Mouse (Mus musculus) ovary, adult 18-20 months (tissue): ENCODE results near the gene Lnx2.

ENCODE experiments used
- DNase-seq: peaks from one replicate; pipeline ENCODE4 v3.0.0; 2022; ENCODE audit warnings: low spot score, mixed read lengths

The Lnx2 gene

DNA sequence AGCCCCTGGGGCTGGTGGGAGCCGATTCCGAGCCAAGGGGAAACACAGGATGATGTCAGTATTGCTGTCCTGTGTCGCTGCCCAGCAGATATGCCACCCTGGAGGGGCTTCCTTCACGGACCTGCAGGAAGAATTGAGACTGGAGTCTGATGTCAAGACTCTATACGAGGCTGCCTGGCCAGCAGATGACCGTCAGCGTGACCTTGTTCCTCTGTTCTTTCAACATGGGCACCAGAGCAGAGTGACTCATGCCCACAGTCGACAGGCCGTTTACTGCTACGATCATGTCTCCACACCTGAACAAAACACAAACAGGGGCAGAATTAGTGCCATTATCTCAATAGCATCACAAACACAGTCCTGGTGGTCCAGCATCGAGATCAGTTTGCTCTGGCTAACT is 57.6 kb downstream of the Lnx2 start:
- DNase-seq, result no peak

DNA sequence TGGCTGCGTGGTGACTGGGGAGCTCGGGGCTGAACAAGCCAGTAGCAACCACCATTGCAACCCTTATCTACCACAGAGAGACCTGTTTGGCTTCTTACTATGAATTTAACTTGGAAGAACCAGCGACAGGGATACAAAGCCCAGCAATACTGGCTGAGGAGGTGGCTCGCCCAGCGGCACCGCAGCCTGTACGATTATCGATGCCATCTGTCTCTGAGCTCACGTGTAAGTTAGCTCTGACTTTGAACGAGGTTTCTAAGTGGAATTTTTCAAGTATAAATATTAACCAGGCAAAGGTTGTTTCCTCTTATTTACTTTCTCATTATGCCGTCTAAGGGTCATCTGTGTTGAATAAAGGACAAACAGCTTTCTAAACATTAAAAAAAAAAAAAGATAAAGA is 58.9 kb downstream of the Lnx2 start:
- no peak for DNase-seq

DNA sequence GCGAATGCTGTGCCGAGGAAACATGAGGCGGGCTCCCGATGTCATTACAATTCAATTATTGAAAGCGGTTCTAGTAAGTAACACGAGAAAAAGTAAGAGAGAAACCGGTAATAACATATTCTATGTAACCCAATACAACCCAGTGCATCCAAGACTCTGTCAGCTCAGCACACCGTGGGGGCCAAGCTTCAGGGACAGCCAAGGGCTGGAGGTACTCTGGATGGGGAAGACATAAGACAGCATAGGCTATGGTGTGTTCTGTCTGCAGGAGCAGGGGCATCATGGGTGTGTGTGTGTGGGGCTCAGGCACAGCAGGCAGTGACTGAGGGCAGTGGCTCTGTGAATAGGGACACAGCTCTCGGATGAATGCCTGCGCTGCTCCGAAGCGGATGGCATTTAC is 59.8 kb downstream of the Lnx2 start:
- no peak for DNase-seq

DNA sequence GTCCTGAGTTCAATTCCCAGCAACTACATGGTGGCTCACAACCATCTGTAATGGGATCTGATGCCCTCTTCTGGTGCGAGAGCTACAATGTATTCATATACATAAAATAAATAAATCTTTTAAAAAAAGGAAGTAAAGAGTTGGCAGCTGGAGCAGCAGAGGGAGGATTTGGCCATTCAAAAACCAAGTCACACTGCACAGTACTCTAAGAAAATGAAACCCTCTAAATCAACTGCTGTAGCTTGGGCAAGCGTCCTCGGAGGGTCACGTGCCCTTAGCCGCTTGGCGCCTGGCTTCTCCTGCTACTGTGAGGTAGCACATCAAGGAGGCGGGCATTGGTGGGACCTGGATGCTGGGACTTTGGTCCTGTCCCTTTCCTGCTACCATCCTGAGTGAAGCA is 61.2 kb downstream of the Lnx2 start:
- DNase-seq, result no peak

DNA sequence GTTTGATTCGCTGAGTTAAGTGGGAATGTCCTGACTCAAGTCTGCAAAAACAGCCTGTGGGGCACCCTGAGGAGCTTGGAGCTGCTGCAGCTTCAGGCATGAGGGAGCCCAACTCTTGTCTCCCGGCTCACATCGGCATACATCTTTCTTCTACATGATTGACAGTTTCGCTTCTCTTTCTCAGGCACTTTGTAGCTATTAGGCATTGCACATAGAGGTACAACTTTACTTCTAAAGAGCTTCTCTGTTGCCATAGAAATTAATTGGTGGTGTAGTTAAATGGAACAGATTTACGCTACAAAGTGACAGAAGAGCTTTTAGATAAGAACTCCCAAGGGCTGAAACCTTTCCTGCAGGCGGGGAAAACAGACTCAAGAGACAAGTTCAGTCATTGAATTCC is 62.5 kb downstream of the Lnx2 start:
- DNase-seq, result no peak

DNA sequence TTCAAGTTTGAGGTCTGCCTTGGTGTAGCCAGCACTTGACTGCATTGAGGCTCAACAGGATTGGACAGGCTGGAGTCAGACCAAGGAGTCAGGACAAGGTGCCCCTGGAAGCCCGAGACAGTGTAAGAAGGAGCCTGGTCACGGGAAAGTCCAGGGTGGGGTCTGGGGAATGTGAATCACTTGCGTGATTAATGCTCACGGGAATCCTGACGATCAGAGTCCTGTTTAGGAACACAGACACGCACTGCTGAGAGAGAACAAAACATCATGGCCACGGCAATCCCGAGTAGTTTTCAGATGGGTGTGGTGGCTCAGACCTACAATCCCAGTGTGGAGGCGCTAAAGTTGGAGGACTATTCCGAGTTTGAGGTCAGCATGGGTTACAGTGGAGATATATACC is 65.1 kb downstream of the Lnx2 start:
- DNase-seq, result no peak

DNA sequence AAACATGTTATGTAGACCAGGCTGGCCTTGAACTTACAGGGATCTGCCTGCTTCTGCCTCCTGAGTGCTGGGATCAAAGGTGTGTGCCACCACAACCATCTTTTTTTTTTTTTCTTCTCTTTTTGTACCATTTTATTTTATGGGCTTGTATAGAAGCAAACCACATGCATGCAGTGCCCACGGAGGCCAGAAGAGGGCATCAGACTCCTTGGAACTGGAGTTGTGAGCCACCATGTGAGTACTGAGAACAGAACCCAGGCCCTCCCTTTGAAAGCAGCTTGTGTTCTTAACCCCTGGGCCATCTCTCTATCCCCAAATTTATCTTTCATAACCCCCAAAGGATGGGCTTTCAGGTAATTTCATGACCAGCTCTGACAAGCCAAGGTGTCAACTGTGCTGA is 73.1 kb downstream of the Lnx2 start:
- no peak for DNase-seq

DNA sequence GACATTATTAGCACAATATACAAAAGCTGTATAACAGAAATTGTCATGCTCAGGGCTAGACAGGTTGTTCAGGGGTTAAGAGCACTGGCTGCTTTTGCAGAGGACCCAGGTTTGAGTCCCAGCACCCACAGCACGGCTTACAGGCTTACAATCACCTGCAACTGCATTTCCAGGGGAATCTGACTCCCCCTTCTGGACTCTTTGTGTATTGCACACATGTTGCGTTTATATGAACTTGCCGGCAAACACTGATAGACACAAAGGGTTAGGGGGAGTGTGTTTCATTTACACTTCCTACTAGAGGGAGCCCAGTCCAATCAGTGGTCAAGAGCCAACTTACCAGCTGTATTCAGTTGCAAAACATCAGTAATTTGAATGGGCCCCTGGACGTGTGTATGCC is 75.1 kb downstream of the Lnx2 start:
- no peak for DNase-seq

DNA sequence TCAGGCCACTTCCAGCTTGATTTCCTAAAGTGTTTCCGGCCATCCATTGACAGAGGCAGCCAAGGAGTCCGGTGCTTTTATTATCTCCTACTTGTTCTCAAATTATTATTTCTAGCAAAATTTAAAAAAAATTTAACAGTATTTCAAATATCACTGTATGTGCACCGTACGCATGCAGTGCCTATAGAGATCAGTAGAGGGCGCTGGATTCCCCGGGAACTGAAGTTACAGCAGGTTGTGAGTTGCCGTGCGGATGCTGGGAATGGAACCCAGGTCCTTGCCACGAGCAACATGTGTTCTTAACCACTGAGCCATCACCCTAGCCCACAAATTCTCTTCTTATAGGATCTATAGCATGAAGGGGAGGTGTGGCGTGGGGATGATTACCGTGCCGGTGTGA is 77.6 kb downstream of the Lnx2 start:
- DNase-seq, result no peak

DNA sequence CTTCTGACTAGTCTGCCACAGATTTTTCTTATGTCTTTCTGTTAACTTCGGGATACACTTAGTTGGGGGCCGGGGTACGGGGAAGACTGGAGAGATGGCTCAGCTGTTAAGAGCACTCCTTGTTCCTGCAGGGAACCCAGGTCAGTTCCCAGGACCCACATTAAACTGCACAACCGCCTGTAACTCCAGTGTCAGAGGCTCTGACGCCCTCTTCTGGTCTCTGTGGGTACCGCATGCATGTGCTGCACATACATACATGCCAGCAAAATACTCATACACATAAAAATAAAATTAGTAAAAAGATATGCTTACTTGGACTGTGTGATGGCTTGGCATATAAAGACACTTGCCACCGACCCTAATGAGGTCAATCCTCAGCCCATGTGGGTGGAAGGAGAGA is 79.6 kb downstream of the Lnx2 start:
- DNase-seq, result no peak

DNA sequence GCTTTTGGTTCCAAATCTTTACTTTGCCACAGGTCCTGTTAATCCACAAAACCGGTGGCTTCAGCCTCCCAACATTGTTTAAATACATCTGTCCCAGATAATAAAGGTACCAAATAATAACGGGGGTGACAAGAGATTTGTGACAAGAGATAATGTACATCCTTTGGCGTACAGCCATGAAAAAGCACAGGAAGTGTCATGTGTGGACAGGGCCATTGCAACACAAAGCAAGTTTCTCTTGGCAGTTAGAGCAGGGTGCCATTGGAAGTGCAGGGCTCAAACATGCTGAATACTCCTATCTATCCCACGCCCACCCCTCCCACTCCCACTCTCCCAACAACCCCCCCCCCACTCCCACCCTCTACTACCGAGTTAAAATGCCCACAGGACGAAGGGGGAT is 81.4 kb downstream of the Lnx2 start:
- no peak for DNase-seq

DNA sequence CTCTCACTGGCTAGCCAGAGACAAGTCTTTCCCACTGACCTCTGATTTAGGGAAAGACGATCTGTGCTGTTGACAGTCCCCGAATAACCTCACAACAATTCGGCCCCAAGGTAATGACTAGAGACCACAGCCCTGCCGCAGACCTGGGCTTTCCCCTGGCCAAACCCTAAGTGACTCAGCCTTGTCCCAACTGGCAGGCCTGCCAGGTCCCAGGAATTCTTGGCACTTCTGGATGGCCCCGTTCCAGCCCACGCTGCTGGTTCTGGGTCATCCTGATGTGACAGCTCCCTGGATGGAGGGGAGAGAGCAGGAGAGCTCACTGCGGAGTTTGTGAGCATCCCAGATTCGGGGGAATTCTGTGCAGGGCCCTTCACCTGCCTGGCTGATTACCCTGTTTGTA is 82.9 kb downstream of the Lnx2 start:
- DNase-seq, result no peak

DNA sequence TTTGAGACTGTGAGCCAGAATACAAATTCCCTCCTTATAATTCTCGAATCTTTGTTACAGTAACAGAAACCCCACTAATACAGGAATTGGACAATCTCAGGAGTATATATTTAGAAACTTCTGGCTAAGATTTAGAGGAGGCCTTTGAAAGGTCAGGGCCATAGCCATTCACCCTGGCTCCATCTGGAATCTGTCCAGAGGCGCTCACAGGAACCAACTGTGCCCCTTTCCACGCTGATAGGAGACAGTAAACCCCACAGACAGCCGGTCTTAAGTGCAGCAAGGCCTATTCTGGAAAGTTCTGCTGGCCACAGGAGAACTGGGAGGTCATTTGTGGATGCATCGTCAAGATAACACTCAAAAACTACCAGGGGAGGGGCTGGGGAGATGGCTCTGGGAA is 87.3 kb downstream of the Lnx2 start:
- DNase-seq, result no peak

DNA sequence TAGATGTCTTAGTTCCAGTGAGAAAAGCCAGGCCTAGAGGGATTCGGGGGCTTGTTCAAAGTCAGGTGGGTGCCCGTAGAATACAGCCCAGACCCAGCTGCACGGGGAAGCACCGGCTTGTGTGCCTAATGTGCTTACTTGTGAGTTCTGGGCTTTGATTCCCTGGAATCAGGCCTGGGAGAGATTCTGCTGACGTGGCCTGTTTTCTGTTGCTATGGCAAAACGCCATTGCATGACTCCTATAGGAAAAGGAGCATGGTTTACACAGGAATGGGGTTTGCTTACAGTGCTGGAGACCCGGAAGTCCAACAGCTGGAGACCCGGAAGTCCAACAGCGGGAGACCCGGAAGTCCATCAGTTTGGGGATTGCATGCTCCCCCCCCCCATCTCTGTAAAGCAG is 88.8 kb downstream of the Lnx2 start:
- no peak for DNase-seq

DNA sequence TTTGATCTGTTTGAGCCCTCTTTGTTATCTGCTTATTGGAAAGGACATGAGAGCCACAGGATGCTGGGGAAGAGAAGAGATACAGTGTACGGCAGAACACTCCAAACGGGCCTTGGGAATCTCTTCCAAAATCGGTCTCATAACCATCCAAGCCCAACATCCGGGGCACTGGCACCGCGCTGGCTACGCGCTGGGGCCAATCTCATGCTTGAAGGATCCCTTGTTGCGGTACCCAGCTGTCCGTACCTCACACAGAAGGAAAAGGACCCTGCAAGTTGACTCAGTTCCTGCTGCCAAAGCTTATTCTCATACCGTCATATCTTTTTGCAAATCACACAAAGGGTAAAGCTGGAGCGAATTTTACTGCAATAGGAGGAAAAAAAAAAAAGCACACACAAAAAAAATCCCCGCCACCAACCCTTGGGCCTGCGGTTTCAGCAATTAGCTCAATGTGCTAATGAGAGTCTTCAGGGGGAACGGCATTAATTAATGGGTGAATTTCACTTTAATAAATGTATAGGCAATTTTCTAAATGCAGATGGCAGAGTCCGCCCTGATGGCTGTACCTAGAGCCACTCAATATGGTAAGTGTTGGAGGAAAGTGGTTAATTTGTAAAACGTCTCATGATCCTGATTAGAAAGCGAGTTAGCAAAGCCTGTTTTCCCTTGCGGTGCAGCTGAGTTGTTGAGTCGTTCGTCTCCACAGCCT is 90.5 kb downstream of the Lnx2 start:
- no peak for DNase-seq

DNA sequence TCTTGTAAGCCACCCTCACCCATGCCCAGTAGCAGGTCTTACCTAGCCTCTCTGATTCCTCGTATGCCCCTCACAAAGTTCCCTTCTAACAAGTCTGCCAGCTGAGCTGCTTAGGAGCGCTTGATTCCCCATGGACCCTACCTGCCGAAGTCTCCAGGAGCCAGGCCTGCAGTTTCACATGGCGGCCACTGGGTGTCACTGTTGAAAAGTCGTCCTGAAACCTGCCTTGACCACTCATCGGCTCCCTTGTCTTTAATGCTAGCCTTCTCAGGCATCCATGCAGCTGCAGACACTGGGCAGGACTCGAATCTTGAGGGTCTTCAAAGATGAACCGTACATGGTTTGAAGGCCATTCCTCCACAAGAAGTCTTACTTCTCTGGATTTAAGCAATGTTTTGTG is 93.2 kb downstream of the Lnx2 start:
- DNase-seq, result no peak

DNA sequence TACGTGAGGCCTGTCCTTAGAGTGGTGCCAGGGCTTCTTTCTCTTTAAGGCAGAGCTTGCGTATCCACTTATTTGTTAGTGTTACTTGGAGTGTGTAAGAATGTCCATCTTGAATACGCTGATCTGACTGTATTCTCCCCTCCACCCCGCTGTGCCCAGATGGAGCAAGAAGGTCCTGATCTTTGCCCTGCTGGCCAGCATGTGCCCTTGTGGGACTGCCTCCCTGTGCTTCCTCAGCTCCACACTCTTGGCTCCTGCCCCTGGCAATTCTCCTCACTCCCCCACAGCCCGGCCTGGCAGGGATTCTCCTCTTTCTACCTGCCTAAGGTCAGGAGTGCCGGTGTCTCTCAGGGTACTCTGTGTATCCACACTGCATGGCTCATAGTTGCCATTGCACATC is 95.0 kb downstream of the Lnx2 start:
- no peak for DNase-seq

DNA sequence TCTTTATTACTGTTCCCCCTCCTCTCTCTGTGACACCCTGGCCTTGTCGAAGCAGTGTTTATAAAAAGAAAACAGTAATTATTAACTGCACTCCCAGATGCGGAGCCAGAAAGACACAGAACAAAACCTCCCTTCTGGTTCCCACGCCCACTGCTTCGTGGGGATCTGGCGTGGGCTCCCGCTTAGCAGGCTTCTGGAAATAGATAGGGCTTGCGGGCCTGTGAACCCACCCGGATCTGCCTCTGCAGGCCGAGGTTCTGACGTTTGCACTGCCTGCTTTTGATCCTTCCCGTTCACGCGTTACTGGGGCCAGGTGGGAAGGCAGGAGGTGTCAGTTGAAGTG is 101.6 kb downstream of the Lnx2 start:
- no peak for DNase-seq

DNA sequence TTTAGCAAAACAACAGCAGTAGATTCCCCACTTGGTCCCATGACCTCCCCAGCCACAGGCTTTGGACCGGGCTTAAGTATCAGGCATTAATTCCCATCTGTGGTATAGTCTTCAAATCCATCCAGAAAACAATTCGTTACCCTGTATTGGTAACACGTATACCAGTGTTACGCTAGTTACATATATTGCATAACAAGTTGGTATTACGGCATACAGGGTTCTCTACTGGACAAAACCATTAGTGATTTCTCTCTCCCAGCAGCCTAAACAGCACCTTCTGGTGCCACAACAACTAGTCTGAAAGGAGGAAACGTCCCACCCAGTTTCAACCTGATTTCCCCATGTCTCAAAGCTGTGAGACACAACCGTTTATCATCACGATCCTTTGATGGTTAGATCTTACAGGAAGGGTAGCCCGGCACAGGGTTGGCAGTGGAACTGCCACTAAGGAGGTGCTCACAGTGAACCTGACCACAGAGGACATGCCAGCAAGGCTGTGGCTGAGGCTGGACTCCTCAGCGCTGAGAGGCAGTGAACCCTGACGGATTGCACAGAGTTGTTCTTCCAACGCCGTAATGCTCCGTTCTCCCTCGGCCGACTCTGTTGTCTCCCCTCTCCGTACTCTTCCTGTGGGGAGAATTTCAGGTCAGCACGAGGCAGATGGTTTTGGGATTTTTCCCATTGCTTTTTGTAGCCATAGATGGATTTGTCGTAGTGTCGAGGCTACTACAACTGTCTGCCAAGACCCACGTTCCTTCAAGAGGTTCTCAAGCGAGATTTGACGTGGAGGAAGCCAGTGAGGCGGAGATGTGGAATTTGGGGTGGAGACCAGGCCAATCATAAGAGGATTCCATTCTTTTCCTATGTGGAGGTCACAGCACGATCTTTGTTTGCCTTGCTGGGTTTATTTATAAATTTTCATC is 102.3 kb downstream of the Lnx2 start:
- DNase-seq, result no peak

DNA sequence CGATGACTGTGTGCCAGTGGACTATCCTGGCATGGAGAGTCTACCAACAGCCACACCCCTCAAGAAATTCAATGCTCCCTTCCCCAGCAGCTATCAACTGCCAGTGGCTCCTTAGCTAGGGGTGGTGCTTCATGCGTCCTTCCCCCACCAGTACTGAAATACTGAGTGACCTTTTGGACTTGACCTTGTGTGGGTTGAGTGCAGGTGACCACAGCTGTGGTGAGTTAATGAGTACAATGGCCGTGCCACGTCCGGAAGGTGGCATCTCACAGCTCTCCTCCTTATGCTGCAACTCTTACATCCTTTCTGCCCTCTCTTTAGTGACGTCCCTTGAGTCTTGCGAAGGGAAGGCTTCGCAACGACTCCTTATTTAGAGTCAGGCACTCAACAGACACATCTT is 103.0 kb downstream of the Lnx2 start:
- no peak for DNase-seq

DNA sequence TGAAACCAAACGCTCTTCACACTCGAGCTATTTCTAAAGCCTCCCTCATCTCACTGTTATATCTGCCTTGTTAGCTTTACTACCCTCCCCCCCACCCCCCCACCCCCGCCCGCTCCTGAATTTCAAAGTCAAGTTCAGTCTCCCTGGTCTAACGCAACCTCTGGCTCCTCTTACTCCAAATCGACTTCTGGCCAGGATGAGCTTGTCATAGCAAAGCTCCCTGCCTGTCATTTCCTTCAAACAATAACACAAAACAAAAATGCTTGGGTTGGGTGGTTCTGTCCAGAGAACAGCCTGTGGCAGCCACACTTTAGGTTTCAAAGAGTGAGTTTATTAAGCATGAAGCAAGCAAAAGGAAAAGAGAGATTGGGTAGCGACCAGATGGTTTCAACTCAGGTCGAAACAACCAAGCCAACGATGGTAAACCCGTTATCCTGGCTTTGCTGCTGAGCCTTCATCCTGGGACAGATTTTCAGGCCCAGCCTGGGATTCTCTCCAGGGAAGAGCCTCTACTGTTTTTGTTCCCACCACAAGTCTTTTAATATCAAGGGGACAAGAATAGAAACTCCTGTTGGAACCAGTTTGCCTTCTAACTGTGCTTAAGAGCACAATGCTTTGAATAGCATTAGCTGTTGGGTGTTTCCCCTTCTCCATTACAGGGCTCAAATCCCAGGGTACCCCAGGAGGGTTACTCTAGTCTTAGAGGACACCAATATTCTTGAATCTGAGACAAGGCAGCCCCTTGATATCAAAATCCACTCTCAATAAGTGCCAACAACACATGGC is 104.4 kb downstream of the Lnx2 start:
- no peak for DNase-seq

DNA sequence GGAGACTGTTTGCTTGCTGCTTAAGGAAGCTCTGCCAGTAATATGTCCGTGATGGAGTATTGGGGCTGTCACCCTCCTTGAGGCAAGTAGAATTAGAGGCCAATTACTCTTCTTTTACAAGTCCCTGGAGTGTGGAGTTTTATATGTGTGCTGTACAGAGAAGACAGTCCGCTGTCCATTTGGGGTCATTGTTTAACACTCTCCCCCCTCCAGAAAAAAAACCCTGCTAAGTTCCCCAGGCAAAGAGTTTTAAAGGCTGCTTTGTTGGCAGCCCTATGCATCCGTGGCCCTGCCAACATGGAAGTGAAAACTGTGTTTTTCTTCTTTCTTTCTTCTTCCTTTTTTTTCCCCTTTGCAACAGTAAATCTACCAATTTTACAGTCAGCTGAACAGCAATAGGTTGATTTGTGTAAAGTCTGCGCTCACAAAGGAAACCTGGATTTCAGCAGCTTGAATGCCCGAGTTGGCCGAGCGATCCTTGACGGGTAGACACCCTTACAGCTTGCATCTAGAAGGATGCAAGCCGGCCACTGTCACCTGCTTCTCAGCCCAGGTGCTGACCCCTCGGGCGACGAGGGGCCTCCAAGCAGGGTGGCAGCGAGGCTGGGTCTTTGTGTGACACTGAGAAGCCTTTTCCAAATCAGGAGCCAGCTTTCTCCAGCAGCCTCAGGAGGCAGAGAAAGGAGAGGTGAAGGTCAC is 107.5 kb downstream of the Lnx2 start:
- no peak for DNase-seq
